Mouse (Mus musculus) spleen, postnatal 4 days (tissue): ENCODE measurements at regions not wholly inside any gene's neighbourhood (a gene's known extent, or its start where the extent isn't known, plus 50 kb on each side); places are given as distances from the start of the nearest gene placed in this dataset.

Source experiments
- DNase-seq, 2 experiments: peaks; one replicate each; pipeline ENCODE4 v3.0.0; 2022; ENCODE audit warnings: low spot score in 2 of 2

DNA sequence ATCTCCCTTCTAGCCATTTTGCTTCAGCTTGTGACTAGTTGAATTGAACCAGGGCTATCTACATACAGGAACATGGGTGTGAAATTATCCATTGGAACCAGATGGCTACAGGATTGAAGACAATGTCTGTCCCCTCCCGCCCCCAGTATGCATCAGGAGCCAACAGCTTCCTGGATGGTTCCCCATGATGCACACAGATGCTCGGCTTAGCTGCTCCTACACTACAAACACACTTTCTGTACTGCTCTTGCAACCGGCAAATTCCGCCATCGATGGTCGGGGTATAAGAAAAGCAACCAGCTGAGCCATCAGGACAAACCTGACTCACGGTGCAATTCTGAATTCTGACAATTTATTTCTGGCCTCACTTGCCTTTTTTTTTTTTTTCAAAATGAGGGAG lies 258.9 kb downstream of the Tle3 start:
- DNase-seq, result no peak

DNA sequence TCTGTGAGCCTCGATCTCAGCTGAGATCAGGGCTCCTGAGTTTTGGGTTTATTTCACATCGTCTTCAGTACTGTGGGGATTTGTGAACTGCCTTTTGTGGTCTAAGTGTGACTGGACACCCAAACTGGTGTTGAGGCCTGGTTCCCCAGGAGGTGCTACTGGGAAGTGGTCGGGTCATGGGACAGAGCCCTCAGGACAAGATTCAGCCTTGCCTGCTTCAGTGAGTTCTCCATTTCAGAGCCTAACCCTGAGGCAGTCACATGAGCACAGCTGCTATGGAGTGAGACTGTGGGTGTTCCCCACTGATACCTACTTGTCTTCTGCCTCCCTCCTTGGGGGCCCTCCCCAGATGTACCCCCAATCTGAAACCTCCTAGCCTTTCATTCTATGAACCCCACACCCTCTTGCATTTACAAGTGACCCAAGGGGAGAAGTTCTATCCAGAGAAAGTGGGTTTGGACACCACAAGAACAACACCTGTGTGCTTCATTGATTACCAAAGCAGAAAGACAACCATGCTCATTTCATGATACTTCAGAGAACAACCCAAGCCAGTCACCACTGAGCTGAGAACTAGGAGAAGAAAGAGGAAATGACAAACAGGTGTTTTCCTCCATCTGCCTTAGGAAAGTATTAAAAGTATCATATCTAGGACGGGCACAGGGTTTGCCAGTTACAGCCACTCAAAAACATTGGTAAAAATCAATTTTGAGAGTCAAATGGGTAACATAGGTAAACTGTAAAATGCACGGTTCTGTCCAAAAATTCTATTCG lies 255.8 kb downstream of the Tle3 start:
- DNase-seq, result no peak

- no peak for DNase-seq
Measured at GRCm38 (mm10) chr9:61622933-61623332, 250.8 kb downstream of the Tle3 start.

- no peak for DNase-seq
Measured at GRCm38 (mm10) chr9:61621939-61622338, 249.8 kb downstream of the Tle3 start.

DNA sequence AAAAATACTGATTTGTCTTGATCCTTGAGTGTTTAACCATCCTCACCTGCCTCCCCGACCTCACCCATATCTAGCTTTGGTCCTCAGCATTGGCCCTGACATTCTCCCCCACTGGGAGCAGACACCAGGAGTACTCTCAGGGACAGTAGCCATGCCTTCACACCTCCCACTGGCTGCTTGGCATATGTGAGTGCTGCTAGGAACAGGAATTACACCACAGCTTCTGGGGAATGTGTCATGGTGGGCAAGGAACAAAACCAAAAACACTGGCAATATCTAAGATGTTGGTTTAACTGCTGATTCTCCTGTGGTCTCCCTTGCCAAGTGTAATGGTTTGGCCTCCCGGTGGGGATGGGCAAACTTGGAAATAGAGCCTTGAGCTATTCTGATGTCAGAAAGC lies 248.6 kb downstream of the Tle3 start:
- no peak for DNase-seq

- no peak for DNase-seq
Measured at GRCm38 (mm10) chr9:61620105-61620504, 247.9 kb downstream of the Tle3 start.

DNA sequence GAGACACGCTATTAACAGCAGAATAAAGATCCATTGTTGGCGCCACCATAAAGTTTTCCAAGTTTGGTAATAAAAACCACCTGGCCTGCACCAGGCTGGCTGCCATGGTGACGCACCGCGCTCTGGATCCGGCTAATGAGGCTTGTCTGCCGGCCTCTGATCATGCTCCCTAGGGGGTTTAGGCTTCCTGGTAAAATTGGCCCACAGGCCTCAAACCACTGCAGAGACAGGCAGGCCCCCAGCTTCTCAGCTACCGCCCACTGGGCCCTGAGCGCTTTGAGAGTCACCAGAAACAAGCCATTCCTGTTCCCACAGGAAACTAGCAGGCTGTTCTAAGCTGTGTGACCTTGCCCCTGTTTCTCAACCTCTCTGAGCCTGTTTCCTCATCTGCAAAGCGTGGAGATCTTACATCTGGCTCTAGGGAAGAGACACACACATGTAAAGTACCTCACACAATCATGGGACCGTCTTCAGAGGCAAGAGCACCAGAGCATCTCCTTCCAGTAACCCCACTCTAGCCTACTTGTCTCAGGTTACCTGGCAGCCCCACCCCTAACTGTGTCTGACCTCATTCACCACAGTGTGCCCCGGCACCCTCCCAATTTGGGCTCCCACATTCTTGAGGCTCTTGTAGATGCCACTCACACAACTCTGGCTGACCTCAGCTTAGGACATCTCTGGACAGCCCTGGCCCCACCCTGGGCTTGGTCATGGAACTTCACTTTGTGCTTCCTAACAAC lies 246.5 kb downstream of the Tle3 start:
- DNase-seq, result no peak

DNA sequence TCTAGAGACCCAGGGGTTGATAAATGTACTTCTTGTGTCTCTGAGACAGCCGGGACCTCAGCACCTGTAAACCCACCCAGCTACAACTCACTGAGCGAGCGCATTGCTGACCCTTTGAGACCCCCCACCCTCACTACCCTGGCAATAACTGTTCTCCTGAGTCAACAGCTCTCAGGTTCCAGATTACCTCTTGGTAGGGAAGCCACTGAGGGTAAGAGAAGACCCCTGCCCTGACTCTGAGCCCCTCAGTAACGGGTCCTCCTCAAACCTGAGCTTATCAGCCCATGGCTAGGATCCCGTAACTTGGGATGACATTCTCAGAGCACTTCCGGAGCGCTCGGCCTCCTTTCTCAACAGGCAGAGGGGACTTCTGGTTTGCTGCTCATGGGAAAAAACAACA lies 245.8 kb downstream of the Tle3 start:
- no peak for DNase-seq

DNA sequence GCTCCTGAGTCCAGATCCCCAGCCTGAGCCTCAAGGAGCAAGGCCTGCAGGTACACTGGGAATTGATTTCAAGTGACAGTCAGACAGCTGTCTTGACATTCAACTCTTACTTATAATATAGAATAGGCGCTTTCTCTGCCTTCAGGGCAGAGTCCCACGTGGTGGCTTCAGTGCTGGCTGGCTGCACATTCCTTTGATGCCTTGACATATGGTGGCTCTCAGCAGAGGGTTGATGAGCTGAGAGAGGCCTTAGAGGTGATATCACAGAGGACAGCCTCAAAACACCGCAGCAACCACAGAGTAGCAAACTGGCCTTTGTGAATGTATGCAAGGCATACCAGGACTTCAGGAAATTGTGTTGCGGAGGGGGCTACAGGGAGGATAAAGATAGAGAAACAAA lies 243.4 kb downstream of the Tle3 start:
- no peak for DNase-seq

DNA sequence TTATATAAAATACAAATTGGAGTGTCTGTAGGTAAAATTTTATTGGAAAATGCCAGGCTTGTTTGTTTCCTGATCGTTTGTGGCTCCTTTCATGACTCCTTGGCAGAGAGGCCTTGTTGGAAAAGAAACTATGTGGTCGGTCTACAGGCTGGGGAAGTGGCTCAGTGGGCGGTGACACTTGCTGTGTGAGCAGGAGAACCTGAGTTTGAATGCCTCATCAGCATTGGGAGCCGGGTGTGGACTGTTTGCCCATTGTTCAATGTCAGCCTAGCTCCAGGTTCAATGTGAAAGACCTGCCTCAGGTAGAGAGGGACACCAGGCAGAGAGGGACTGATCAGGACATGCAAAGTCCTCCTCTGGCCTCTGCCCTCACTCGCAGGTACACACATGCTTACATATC lies 235.4 kb downstream of the Tle3 start:
- DNase-seq, result no peak

DNA sequence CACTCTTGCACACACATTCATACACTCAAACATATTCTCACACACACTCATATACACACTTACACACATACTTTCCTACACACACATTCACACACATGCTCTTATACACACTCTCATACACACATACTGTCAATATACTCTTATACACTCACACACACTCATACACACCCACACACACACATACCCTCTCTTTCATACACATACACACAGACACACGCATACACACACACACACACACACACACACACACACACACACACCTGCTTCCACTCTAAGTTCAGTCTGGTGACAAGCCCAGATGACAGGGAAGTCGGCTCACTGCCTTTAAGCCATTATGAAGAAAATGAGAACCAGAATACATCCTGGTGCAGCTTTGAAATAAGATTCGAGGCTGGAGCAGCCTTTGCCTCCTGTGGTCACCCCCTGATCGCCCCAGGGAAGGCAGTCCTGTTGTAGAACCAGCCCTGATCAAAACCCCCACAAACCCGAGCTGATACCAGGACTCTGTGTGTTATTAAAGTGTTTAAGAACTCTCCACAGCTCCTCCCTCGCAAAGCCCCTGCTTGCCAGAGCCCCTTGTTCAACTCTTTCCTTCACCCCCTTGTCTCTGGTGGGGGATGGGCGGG lies 230.3 kb downstream of the Tle3 start:
- no peak for DNase-seq

- no peak for DNase-seq
Measured at GRCm38 (mm10) chr9:61601911-61602310, 229.7 kb downstream of the Tle3 start.

DNA sequence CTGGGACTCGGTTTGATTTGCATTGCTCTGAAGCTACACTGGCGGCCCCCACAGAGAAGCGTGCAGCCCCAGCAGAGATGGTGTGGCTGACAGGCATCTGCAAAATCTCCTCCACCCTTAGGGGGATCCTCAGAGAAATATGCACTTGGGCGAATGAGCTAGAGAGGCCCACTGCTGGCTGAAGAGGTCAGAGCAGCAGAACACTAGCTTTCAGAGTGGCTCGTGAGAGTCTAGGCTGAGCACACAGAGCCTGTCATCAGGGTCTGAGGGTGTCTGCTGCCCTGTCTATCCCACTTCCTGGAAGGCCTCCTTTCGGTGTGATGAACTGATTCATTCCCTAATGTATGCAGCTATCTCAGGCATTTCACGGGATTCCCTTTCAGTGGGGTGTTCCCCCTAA lies 225.1 kb downstream of the Tle3 start:
- DNase-seq, result no peak

DNA sequence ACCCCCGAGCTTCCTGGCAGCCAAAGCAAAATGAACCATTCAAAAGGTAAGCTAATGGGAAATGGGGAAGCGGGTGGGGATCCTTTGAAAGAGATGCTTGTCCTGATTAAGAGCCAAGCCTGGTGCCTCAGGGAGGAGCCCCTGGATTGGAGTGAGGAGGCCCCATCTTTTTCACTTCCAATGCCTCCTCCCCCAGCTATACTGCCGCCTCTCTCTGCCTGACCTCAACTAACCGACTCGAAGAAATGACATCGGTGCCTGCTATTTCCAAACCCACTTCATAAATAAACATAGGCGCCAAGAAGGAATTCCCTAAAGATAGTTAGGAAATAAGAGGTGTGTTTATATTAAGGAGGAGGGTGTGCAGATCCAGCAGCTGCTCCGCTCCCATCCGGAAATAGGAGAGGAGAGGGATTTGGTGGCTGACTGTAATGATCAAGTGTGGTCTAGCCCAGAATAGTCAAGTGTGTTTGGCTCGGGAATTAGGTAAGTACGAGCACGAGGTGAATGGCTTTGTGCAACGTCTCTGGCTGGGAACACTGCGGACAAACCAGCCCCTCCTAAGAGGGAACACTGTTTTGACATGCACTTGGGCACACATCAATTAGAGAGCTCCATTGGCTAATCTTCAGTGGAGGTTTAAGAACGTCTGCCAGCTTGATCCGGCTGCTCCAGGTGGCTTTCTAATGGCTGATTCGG lies 224.4 kb downstream of the Tle3 start:
- DNase-seq, result no peak

DNA sequence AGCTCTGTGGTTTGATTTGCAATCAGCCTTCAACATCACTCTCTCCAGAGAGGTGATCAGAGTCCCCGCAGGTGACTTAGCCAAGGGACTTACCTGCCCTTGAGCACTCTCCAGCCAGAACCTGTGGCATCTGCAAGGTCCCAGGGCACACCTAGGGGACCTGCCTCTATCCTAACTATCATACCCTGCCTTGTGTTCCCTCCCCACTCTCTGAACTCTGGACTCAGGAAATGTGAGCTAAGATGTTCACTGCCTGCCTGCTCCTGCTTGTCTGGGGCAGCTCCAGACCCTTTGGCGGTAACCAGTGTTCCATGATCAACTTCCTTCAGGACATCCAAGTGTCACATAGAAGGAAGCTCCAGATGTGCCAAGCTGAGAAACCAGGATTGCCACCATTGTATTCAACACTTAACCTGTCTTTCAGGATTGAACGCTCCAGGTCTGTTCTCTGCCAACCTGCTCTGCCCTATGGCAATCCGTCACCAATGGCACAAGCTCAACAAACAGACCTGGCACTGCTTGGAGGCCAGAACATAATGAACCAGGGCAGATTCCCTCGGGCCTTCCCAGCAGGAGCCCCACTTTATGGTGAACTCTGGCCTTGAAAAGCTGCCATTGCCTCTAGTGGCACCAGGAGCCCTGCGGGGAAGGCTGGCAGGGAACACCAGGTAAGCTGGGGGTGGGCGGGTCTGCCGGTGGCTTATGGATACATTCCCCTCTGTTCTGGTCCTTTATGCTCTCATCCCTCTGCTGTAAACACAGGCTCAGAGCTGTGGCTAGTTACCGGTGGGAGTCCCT lies 223.2 kb downstream of the Tle3 start:
- DNase-seq, result no peak

DNA sequence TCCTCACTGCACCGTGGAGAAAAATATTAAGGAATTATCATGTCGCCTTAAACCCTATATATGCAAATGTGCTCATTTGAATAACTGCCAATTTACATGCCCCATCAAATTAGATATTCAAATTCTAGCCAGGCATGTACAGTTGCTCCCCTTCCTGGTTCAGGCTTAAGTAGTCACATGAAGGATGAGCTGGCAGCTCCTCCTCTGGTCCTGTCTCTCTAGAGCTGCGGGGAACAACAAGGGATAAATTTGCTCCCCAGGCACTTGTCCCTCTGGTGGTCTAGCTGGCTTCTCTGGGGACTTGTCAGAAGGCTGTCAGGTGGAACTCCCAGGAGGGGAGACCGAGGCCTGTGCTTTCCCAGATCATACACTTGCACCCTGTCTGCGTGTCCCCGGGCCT lies 221.8 kb downstream of the Tle3 start:
- DNase-seq, result no peak

GRCm38 (mm10) chr9:61589727-61590299 lies 217.6 kb downstream of the Tle3 start:
- DNase-seq, result no peak

DNA sequence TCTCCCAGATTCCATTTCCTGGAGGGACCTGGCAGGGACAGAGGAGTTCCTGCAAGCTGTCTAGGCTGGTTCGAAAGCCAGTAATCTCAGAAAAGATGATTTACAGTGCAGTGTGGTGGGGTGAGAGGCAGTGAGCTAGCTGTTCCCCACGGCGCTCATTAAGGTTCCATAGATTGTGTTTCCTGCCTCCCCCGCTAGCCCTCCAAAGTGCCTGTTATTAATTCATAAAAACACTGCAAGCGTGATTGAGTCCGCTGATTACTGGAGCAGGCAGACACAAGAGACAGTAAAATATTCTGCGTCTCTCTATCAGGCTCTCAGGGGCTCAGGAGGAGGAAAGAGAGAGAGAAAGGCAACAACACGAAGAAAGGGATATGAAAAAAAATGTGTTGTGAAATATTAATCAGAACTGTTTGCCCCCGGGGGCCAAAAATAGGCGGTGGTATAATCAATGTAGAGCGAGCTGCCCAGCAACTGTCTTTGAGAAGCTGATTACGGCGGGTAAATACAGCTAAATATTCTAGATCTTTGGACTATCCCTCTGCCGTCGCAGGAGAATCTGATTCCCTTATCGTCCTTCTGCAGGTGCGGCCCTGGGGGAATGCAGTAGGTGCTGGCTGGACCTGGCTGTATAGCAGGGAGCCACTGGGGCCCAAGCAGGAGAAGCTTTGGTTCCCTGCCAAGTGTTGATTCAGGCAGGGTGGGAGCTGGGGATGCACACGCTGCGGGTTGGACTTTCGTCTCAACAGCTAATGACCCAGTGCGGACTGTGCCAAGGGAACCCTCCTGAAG lies 211.3 kb downstream of the Tle3 start:
- no peak for DNase-seq

- DNase-seq, result no peak
Measured at GRCm38 (mm10) chr9:61581046-61581445, 208.9 kb downstream of the Tle3 start.

- DNase-seq, result no peak
Measured at GRCm38 (mm10) chr9:61578255-61578654, 206.1 kb downstream of the Tle3 start.
